Mouse (Mus musculus) lung, postnatal 0 days (tissue): ENCODE measurements at regions not wholly inside any gene's neighbourhood (a gene's known extent, or its start where the extent isn't known, plus 50 kb on each side); places are given as distances from the start of the nearest gene placed in this dataset.

Experiments
- CTCF ChIP-seq: IDR thresholded peaks from 2 replicates; pipeline ENCODE4 v1.5.1; 2016; ENCODE audit warnings: antibody characterized with exemption, mild to moderate bottlenecking
- EP300 ChIP-seq: IDR thresholded peaks from 2 replicates; pipeline ENCODE4 v1.6.1; 2016; ENCODE audit warnings: antibody characterized with exemption, mild to moderate bottlenecking, control low read depth

GRCm38 (mm10) chr13:57191195-57191594 is 295.4 kb upstream of the Trpc7 start:
- TF ChIP-seq CTCF = no peak
- TF ChIP-seq EP300 = no peak
